Comparison of ENCODE assay signal across 20 mouse cellular contexts in the genomic region with DNA sequence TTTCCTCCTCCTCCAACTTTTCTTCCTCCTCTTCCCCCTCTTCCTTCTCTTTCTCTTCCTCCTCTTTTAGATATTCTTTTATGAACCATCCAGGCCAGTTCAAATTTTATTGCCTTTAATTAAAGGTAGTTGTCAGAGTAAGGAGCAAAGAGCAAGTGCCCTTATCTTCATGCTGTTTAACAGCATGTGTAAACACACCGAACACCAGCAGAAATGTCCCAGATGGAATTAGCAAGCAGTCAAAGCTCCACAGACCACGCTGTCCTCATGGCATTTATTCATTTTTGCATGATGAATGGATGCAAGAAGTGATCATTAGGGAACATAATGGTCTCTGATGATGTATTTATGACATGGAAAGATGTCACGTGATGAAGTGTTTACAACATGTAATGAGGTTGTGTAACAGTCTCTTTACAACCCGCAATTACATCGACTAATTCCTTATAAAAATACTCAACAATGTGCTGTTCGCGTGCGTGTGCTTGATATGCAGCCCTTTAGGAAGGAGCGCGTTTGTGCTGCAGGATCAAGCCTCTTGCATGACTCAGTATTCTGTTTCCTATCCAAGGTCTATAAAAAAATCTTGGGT.
DNase-seq lines count a peak whose midpoint lies in the region; ATAC-seq and TF ChIP-seq lines count a peak whose summit lies in the region.
"Had no signal": no experiment of that assay in that cellular context is flagged by ENCODE, and none has a peak within 500 bp of the region (broad histone marks: within the 10 kb centered on the region; RNA-seq: fewer than 3 reads in every experiment).

No protein-coding gene starts in this region.

- H3K4me2 ChIP-seq in limb, embryonic 11.5 days (ENCODE audit: low read depth, severe bottlenecking) = no peak overlapping the region
- no peak overlapping the region for H3K4me2 ChIP-seq in myocyte (ENCODE audit: low read depth)
- H3K4me2 ChIP-seq: midbrain, embryonic 11.5 days; neural tube, embryonic 12.5 days had no signal

- 19% methylated on average over 10 of the region's 10 CpGs for WGBS in limb, embryonic 11.5 days
- 48% methylated on average over 10 of the region's 10 CpGs for WGBS in limb, embryonic 10.5 days

- no peaks in the 10 kb centered on the region for H3K36me3 ChIP-seq in limb, embryonic 11.5 days (ENCODE audit: control insufficient read depth, insufficient read depth, low read length)
- H3K36me3 ChIP-seq in limb, embryonic 10.5 days = no peaks in the 10 kb centered on the region
- H3K36me3 ChIP-seq in myocyte (ENCODE audit: control insufficient read depth, insufficient read depth) = no peaks in the 10 kb centered on the region
- H3K36me3 ChIP-seq: neural tube, embryonic 12.5 days had no signal

- H3K27ac ChIP-seq in limb, embryonic 11.5 days (replicated peaks; ENCODE audit: low read depth, low read length) = no peak overlapping the region
- no peak overlapping the region for H3K27ac ChIP-seq in limb, embryonic 10.5 days
- H3K27ac ChIP-seq: hindbrain, postnatal 0 days; neural tube, embryonic 12.5 days had no signal

- TF ChIP-seq CTCF in brain, embryonic 14.5 days (IDR thresholded peaks at IDR 0.05; ENCODE audit: borderline replicate concordance, extremely low read depth, insufficient read depth, insufficient read length) = no peak

- no peak overlapping the region for H3K9ac ChIP-seq in limb, embryonic 11.5 days (ENCODE audit: low read length)
- H3K9ac ChIP-seq: liver, postnatal 0 days; neural tube, embryonic 12.5 days had no signal

- H3K4me1 ChIP-seq in limb, embryonic 11.5 days (ENCODE audit: control insufficient read depth, insufficient read depth, low read length) = peaks cover 5% of the 10 kb centered on the region; the same call in 1 of the 2 replicates
- peaks cover 27% of the 10 kb centered on the region for H3K4me1 ChIP-seq in limb, embryonic 10.5 days
- H3K4me1 ChIP-seq: neural tube, embryonic 12.5 days had no signal

- ATAC-seq in limb, embryonic 11.5 days (ENCODE audit: insufficient number of reproducible peaks, low FRiP score, low TSS enrichment, low read depth) = peak; percentile 63
- ATAC-seq: hindbrain, postnatal 0 days; liver, postnatal 0 days had no signal

- H3K79me2 ChIP-seq in myocyte (ENCODE audit: control insufficient read depth, insufficient read depth) = no peaks in the 10 kb centered on the region

- TF ChIP-seq POLR2A in brain, embryonic 14.5 days (IDR thresholded peaks at IDR 0.05; ENCODE audit: borderline replicate concordance, extremely low read depth, insufficient read depth, insufficient read length, poor library complexity, severe bottlenecking) = no peak
- no peak for TF ChIP-seq POLR2A in myocyte (IDR thresholded peaks at IDR 0.05; ENCODE audit: insufficient read length, low read depth)

- no peak overlapping the region for H3ac ChIP-seq in myocyte (ENCODE audit: control insufficient read depth, insufficient read length)

- H3K9me3 ChIP-seq in limb, embryonic 11.5 days (ENCODE audit: control insufficient read depth, low read length) = no peaks in the 10 kb centered on the region
- H3K9me3 ChIP-seq in limb, embryonic 10.5 days (replicated peaks) = no peaks in the 10 kb centered on the region
- H3K9me3 ChIP-seq: neural tube, embryonic 12.5 days had no signal

- peaks cover 6% of the 10 kb centered on the region; the same call in 1 of the 2 replicates for H3K27me3 ChIP-seq in limb, embryonic 11.5 days (ENCODE audit: control insufficient read depth, insufficient read depth, low read length)
- H3K27me3 ChIP-seq in limb, embryonic 10.5 days (ENCODE audit: low read depth, poor library complexity, severe bottlenecking) = peaks cover 57% of the 10 kb centered on the region
- H3K27me3 ChIP-seq in myocyte (ENCODE audit: control insufficient read depth, insufficient read depth, insufficient read length) = no peaks in the 10 kb centered on the region
- H3K27me3 ChIP-seq: neural tube, embryonic 12.5 days had no signal

- no peak overlapping the region for H3K4me3 ChIP-seq in limb, embryonic 11.5 days (ENCODE audit: low read depth, low read length)
- H3K4me3 ChIP-seq in limb, embryonic 10.5 days = no peak overlapping the region
- H3K4me3 ChIP-seq in myocyte = no peak overlapping the region
- H3K4me3 ChIP-seq: neural tube, embryonic 12.5 days had no signal

- peak; percentile 32 for DNase-seq in limb, embryonic 11.5 days (ENCODE audit: low spot score)
- no peak for DNase-seq in limb, embryonic 10.5 days (ENCODE audit: low spot score)
- DNase-seq in brain, embryonic 14.5 days (ENCODE audit: low read depth) = peak; percentile 44
- DNase-seq in hindlimb bud, embryonic 11.5 days (ENCODE audit: extremely low spot score, low read depth, low spot score) = peak; percentile 82
- DNase-seq in layer of hippocampus, adult 9-11 months = no peak
- DNase-seq in gastrocnemius, adult 18-20 months (ENCODE audit: low spot score) = no peak
- DNase-seq: adrenal gland, adult 8-10 months; cerebellum, adult 9-11 months; gastrocnemius, postnatal 14 days; heart, adult 18-20 months; kidney, adult 9 months; kidney, postnatal 4 days; layer of hippocampus, postnatal 36 days; liver, postnatal 0 days; spleen, adult 18-20 months; thymus, adult 18-20 months had no signal

TF ChIP-seq in myocyte, 11 proteins besides CTCF, POLR2A, EP300 and RAD21:
- TF ChIP-seq USF1 (IDR thresholded peaks at IDR 0.05; ENCODE audit: low read depth) (peak; percentile 63), MAX (IDR thresholded peaks at IDR 0.05; ENCODE audit: low read depth) (no peak)

Comparison
In these comparisons a context has a peak if more than half of its experiments do, and no peak if none do; other contexts are left out.
1. DNase-seq: peak in limb, embryonic 11.5 days (single experiment), brain, embryonic 14.5 days (single experiment) and hindlimb bud, embryonic 11.5 days (single experiment); none in limb, embryonic 10.5 days (single experiment), layer of hippocampus, adult 9-11 months (single experiment) and gastrocnemius, adult 18-20 months (single experiment).